Mouse (Mus musculus) megakaryocyte progenitor cell, adult 5-6 weeks (primary cell): ENCODE data around the gene Mrps15. TPM values are rescaled to one million over a fixed set of nuclear protein-coding genes. Genes with fewer than 3 reads are reported as not detected.
A peak's percentile ranks its signal among the peaks of the same experiment; 100 is the strongest.
"Not testable (repeated sequence)": the region's sequence is repeated elsewhere in the genome, so short reads cannot be mapped to it uniquely, and the experiment has no call there.

Source experiments
- ATAC-seq: replicated peaks from 2 replicates; pipeline ENCODE4 v1.8.0; 2016; ENCODE audit warnings: mild to moderate bottlenecking, moderate TSS enrichment, inconsistent platforms; ENCODE audit not compliant: poor library complexity
- total RNA-seq, 2 experiments: library from RNA; stranded (forward) in 1 of 2; stranded (reverse) in 1 of 2; fragments of 157-497, 149-512 nt in 1 of 2; fragments of 200-1000 nt in 1 of 2; gene quantifications; 2 replicates each; pipeline versions ENCODE4 v1.2.3 to v1.2.4; 2015 to 2017

Gene Mrps15
- total RNA-seq, 2 experiments from 2014 or later, result 90.5 to 200 TPM

- ATAC-seq, result no peak
Observed at GRCm38 (mm10) chr4:126068842-126069241, 22.1 kb downstream of the Mrps15 start.

- no peak for ATAC-seq
Observed at GRCm38 (mm10) chr4:126077833-126078232, 31.1 kb downstream of the Mrps15 start.

GRCm38 (mm10) chr4:126079266-126079665 is 32.5 kb downstream of the Mrps15 start:
- ATAC-seq, result no peak

- ATAC-seq, result no peak
Observed at GRCm38 (mm10) chr4:126081601-126082000, 34.9 kb downstream of the Mrps15 start.

GRCm38 (mm10) chr4:126083021-126083420 is 36.3 kb downstream of the Mrps15 start:
- peak; percentile 52 for ATAC-seq

GRCm38 (mm10) chr4:126084382-126084781 is 37.7 kb downstream of the Mrps15 start:
- ATAC-seq, result no peak

- peak; percentile 98 for ATAC-seq
Observed at GRCm38 (mm10) chr4:126085996-126086576, 39.4 kb downstream of the Mrps15 start.

GRCm38 (mm10) chr4:126090101-126090847 is 43.5 kb downstream of the Mrps15 start:
- no peak for ATAC-seq

- no peak for ATAC-seq
Observed at GRCm38 (mm10) chr4:126090848-126091124, 44.1 kb downstream of the Mrps15 start.

GRCm38 (mm10) chr4:126091873-126092272 is 45.1 kb downstream of the Mrps15 start:
- no peak for ATAC-seq

GRCm38 (mm10) chr4:126095622-126096430 is 49.1 kb downstream of the Mrps15 start:
- ATAC-seq, result not testable (repeated sequence)

GRCm38 (mm10) chr4:126096464-126097111 is 49.9 kb downstream of the Mrps15 start, which contains the start of gene Lsm10:
Lsm10 (plus strand) TSS chr4:126096623.
- peak; percentile 98 for ATAC-seq

- ATAC-seq, result no peak
Observed at GRCm38 (mm10) chr4:126097711-126098253, 51.1 kb downstream of the Mrps15 start.

GRCm38 (mm10) chr4:126099365-126099764 is 52.6 kb downstream of the Mrps15 start:
- ATAC-seq, result peak; percentile 17; the same call in 1 of the 2 replicates

GRCm38 (mm10) chr4:126100764-126101163 is 54.0 kb downstream of the Mrps15 start:
- ATAC-seq, result no peak

GRCm38 (mm10) chr4:126102061-126102841 is 55.5 kb downstream of the Mrps15 start:
- no peak for ATAC-seq

- ATAC-seq, result peak; percentile 80
Observed at GRCm38 (mm10) chr4:126103057-126103581, 56.4 kb downstream of the Mrps15 start.

GRCm38 (mm10) chr4:126103590-126104068 is 56.9 kb downstream of the Mrps15 start, which contains the start of gene Stk40:
Stk40 (plus strand) TSS chr4:126103957.
- peak; percentile 78 for ATAC-seq

GRCm38 (mm10) chr4:126104261-126105075 is 57.7 kb downstream of the Mrps15 start:
- no peak for ATAC-seq
